Mouse (Mus musculus): ENCODE data around the gene Mdm2.
A peak's percentile ranks its signal among the peaks of the same experiment; 100 is the strongest.
"Not testable (repeated sequence)": the region's sequence is repeated elsewhere in the genome, so short reads cannot be mapped to it uniquely, and the experiment has no call there.

The Mdm2 gene

GRCm38 (mm10) chr10:117710604-117711141 lies at the start of gene Mdm2:
Mdm2 (minus strand) TSS chr10:117710758.
- peak; percentile 98 for DNase-seq

- no peak for DNase-seq
Measured at GRCm38 (mm10) chr10:117759844-117760630, 49.5 kb upstream of the Mdm2 start.

GRCm38 (mm10) chr10:117758749-117759727 lies 48.5 kb upstream of the Mdm2 start:
- DNase-seq = no peak

- DNase-seq = not testable (repeated sequence)
Measured at GRCm38 (mm10) chr10:117758344-117758743, 47.8 kb upstream of the Mdm2 start.

DNA sequence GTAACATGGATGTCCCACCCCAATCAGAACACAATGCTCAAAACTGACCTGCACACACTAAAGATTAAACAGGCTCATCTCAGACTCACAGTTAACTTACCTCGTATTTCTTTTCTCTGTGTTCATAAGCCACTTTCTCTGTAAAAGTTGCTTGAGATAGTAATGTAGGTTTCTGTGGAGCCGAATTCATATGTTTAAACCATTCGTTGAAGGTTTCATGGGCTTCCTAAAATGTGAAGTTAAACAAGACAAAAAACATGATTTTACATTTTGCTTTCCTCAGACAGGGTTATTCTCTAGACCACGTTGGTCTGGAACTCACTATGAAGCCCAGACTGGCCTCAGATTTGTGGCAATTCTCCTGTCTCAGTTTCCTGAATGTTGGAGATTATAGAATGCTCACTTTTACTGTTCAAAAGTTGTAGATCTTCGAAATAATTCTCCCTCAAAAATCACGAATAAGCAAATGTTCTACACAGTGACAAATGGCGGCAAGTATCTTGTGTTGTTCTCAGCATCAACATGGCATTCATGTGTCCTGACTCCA lies 47.3 kb upstream of the Mdm2 start:
- DNase-seq = no peak

GRCm38 (mm10) chr10:117757259-117757658 lies 46.7 kb upstream of the Mdm2 start:
- no peak for DNase-seq

- DNase-seq = no peak
Measured at GRCm38 (mm10) chr10:117756784-117757183, 46.2 kb upstream of the Mdm2 start.

DNA sequence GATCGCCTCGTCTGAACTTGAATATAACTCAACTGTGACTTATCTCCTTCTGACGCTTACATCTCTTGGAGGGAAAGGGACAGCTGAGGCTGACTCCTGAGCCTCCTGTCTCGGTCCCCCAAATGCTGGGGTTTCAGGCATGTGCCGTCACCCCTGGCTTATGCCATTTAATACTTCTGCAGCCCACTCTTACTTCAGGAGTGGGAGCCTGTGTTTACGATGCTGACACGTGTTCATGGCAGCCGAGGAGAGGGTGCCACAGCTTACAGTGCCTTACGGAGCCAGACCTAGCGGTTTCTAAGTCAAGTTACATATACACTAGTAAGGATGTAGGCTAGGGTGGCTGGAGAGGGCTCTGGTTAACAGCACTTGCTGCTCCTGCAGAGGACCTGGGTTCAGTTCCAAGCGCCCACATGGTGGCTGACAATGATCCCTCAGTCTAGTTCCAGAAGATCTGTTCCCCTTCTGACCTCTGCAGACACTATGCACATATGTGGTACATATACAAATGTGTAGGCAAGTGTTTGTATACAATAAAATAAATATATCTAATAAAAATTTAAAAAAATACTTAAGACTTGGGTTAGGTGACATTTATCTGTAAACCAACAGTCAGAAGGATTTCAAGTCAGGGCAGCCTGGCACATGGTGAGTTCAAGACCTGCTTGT lies 45.4 kb upstream of the Mdm2 start:
- no peak for DNase-seq

- DNase-seq = no peak
Measured at GRCm38 (mm10) chr10:117755086-117755798, 44.7 kb upstream of the Mdm2 start.

- no peak for DNase-seq
Measured at GRCm38 (mm10) chr10:117754609-117754940, 44.0 kb upstream of the Mdm2 start.

- DNase-seq = no peak
Measured at GRCm38 (mm10) chr10:117753711-117754608, 43.4 kb upstream of the Mdm2 start.

DNA sequence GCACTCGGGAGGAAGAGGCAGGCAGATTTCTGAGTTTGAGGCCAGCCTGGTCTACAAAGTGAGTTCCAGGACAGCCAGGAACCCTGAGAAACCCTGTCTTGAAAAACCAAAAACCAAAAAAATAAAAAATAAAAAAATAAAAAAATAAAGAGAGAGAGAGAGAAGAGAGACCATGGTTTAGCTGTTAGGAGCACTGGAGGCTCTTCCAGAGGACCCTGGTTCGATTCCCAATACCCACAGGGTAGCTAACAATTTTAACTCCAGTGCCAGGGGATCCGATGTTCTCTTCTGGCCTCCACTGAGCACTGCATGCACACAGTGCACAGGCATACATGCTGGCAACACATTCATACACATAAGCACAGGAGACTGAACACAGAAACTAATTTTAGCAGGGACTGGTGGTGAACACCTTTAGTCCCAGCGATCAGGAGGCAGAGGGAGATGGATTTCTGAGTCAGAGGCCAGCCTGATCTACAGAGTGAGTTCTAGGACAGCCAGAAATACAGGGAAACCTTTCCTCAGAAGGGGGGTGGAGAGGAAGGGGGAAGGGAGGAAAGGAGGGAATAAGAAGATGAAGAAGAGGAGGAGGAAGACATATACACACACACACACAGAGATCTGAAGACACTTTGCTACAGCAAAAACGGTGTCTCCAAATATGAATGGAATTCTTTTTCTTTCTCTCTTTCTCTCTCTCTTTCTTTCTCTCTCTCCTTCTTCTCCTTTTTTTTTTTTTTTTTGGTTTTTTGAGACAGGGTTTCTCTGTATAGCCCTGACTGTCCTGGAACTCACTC lies 42.5 kb upstream of the Mdm2 start:
- DNase-seq = no peak

DNA sequence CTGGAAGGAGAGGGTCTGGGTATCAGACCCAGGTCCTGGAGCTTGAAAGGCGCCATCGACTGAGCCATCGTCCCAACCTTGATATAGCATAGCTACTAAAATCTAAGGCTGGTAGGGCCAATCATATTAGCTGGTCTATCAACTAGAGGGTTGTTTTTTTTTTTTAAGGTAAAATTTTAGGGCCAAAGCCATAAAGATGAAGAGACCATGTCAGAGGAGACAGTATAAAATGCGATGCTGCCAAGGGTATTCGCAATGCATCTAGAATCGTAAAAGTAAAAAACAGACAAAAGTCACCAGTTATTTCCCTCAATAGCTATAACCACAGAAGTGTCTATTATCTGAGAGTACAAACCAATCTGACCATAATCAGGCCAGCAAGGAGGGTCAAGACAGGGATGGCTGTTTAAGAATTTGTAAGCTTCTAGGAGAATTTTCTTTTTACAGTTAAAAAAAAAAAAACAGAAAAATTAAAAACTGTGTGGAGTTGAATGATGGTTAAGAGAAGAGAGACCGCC lies 41.8 kb upstream of the Mdm2 start:
- DNase-seq = no peak

- DNase-seq = no peak
Measured at GRCm38 (mm10) chr10:117751744-117752143, 41.2 kb upstream of the Mdm2 start.

- no peak for DNase-seq
Measured at GRCm38 (mm10) chr10:117751282-117751610, 40.7 kb upstream of the Mdm2 start.

DNA sequence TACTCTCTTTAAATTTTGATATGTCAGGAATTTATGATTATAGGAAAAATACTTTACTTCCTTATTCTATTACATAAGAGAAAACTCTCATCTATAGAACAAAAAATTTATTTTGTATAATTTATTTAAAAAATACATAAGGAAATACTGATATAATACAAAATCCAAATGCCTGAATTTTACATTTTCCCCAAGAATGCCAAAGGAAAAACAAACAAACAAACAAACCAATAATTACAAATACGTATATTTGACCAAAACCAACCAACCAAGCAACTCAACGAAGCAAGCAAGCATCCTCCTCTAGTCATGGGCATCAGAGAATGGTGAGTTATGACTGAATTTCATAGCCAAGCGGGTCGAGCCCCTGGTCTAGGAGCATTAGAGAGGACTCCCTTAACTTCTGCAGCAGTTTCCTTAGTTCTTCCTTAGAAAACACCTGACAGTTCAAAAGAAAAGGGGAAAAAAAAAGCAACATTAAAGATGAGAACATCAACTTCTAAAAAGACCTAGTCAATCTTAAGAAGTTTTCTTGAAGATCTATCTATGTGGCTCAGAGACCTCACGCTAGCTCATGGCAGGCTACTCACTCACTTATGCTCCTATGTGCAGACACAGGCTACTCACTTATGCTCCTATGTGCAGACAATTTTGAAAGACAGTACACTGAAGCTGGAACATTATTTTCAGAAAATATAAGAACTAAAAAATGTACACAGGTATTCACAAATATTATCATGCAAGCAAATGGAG lies 40.1 kb upstream of the Mdm2 start:
- no peak for DNase-seq

- DNase-seq = no peak
Measured at GRCm38 (mm10) chr10:117749787-117750343, 39.3 kb upstream of the Mdm2 start.

DNA sequence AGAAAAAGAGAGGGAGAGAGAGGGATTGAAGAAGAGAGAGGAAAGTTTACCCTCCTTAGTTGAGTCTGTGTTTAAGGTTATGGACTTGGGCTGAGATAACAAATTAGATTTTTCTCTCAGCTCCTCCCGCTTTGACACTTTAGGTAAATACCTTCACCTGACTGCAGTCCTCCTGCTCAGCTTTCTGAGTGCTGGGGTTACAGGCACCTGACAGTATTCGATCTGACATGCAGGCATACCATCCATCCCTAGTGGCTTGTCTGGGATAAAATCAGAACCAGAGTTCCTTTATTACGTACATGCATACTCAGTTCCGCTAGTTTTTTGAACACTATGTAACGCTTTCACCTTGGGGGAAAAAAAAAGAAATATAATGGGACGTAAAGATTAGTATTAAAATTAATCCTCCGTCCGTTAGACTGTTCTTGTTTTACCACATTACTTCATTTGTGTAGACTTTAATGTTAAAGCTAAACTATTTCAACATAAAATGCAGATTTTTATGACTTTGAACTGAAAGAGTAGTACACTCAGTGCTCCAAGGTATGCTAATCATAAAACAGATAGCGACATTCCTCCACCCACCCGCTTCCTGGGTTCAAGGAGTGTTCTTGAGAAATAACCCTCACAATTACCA lies 38.6 kb upstream of the Mdm2 start:
- no peak for DNase-seq
